Mouse (Mus musculus) natural killer cell, adult 2 months (primary cell): ENCODE results near the gene Vps26a.

ENCODE experiments used
- DNase-seq, 2 experiments: peaks; one replicate each; pipeline ENCODE4 v3.0.0; 2022; ENCODE audit warnings: low spot score in 2 of 2

Vps26a gene

GRCm38 (mm10) chr10:62418831-62419356 lies 67.7 kb downstream of the Vps26a start:
- DNase-seq: no peak

- DNase-seq: no peak
These were observed 73.0 kb downstream of the Vps26a start for GRCm38 (mm10) chr10:62413606-62413982.

- DNase-seq: no peak
These were observed 73.5 kb downstream of the Vps26a start for GRCm38 (mm10) chr10:62412906-62413605.

GRCm38 (mm10) chr10:62411431-62412410 lies 74.9 kb downstream of the Vps26a start:
- no peak for DNase-seq

GRCm38 (mm10) chr10:62410943-62411342 lies 75.7 kb downstream of the Vps26a start:
- peak; percentile 7 to 45 for DNase-seq
